Mouse (Mus musculus) neural tube, embryonic 10.5 days (tissue): ENCODE measurements around the gene Lgr6.

ENCODE experiments used
- DNase-seq: peaks from one replicate; pipeline ENCODE4 v3.0.0-alpha.2; 2017; ENCODE audit warnings: low spot score; ENCODE audit errors: extremely low spot score

Lgr6 gene

GRCm38 (mm10) chr1:135016907-135017655 lies 88.0 kb downstream of the Lgr6 start:
- no peak for DNase-seq

GRCm38 (mm10) chr1:135014921-135015445 lies 90.1 kb downstream of the Lgr6 start:
- DNase-seq = peak; percentile 52

- DNase-seq = no peak
Observed at GRCm38 (mm10) chr1:135012472-135012871, 92.6 kb downstream of the Lgr6 start.

- DNase-seq = no peak
Observed at GRCm38 (mm10) chr1:135011912-135012311, 93.2 kb downstream of the Lgr6 start.

- no peak for DNase-seq
Observed at GRCm38 (mm10) chr1:135009833-135010232, 95.2 kb downstream of the Lgr6 start.

- DNase-seq = no peak
Observed at GRCm38 (mm10) chr1:135005696-135006095, 99.4 kb downstream of the Lgr6 start.

- DNase-seq = no peak
Observed at GRCm38 (mm10) chr1:135003346-135003745, 101.7 kb downstream of the Lgr6 start.

- no peak for DNase-seq
Observed at GRCm38 (mm10) chr1:135000527-135000926, 104.5 kb downstream of the Lgr6 start.

GRCm38 (mm10) chr1:134998231-134998630 lies 106.8 kb downstream of the Lgr6 start:
- no peak for DNase-seq

GRCm38 (mm10) chr1:134997568-134997967 lies 107.5 kb downstream of the Lgr6 start:
- DNase-seq = no peak

- no peak for DNase-seq
Observed at GRCm38 (mm10) chr1:134996471-134996870, 108.6 kb downstream of the Lgr6 start.

GRCm38 (mm10) chr1:134995954-134996353 lies 109.1 kb downstream of the Lgr6 start:
- DNase-seq = no peak

- no peak for DNase-seq
Observed at GRCm38 (mm10) chr1:134995437-134995836, 109.6 kb downstream of the Lgr6 start.

GRCm38 (mm10) chr1:134994739-134995138 lies 110.3 kb downstream of the Lgr6 start:
- no peak for DNase-seq

- DNase-seq = no peak
Observed at GRCm38 (mm10) chr1:134992046-134992645, 112.9 kb downstream of the Lgr6 start.

- peak; percentile 76 for DNase-seq
Observed at GRCm38 (mm10) chr1:134989372-134989771, 115.7 kb downstream of the Lgr6 start.

GRCm38 (mm10) chr1:134987962-134988341 lies 117.1 kb downstream of the Lgr6 start:
- no peak for DNase-seq

- DNase-seq = peak; percentile 75
Observed at GRCm38 (mm10) chr1:134987173-134987961, 117.7 kb downstream of the Lgr6 start.

- no peak for DNase-seq
Observed at GRCm38 (mm10) chr1:134972920-134973319, 132.2 kb downstream of the Lgr6 start.

- DNase-seq = no peak
Observed at GRCm38 (mm10) chr1:134965430-134965829, 139.6 kb downstream of the Lgr6 start.

GRCm38 (mm10) chr1:134962821-134963220 lies 142.3 kb downstream of the Lgr6 start:
- DNase-seq = peak; percentile 18
